Mouse (Mus musculus): ENCODE measurements around the gene Rubcnl. TPM values are rescaled to one million over a fixed set of nuclear protein-coding genes. Genes with fewer than 3 reads are reported as not detected.

Rubcnl gene
- total RNA-seq, 1 experiment from 2014 or later: 3.8 TPM

DNA sequence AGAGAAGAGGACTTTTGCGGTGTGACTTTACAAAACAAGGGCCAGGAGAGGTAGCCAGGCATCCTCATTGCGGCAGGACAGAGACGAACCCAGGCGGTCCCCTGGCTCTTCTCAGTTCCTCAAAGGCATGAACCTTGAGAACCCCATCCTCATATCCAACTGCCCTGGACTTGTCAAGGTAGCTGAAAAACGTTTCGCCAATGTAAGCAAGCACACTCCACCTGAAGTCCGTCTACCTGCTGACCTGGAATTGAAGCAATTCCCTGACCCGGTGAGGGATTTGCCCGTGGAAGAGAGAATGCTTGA is 841 bp downstream of the Rubcnl start:
- ATAC-seq (replicated peaks; ENCODE audit: low read depth, poor library complexity, severe bottlenecking): no peak

DNA sequence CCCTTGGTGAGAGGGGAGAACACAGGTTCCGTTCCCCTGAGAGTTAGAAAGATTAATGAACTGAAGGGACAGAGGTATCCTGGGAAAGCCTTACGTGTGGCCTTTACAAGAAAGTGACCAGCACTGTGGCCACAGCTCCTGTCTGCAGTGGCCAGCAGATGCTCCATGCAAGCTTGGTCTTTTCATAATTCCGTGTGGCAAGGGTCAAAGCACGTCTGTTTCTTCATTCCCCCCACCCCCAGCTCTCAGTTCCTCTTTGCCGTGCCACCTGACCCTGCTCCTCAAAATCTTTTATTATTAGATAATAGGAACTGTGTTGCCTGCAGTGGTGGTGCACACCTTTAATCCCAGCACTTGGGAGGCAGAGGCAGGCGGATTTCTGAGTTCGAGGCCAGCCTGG is 1.4 kb downstream of the Rubcnl start:
- ATAC-seq (replicated peaks; ENCODE audit: low read depth, poor library complexity, severe bottlenecking): no peak

DNA sequence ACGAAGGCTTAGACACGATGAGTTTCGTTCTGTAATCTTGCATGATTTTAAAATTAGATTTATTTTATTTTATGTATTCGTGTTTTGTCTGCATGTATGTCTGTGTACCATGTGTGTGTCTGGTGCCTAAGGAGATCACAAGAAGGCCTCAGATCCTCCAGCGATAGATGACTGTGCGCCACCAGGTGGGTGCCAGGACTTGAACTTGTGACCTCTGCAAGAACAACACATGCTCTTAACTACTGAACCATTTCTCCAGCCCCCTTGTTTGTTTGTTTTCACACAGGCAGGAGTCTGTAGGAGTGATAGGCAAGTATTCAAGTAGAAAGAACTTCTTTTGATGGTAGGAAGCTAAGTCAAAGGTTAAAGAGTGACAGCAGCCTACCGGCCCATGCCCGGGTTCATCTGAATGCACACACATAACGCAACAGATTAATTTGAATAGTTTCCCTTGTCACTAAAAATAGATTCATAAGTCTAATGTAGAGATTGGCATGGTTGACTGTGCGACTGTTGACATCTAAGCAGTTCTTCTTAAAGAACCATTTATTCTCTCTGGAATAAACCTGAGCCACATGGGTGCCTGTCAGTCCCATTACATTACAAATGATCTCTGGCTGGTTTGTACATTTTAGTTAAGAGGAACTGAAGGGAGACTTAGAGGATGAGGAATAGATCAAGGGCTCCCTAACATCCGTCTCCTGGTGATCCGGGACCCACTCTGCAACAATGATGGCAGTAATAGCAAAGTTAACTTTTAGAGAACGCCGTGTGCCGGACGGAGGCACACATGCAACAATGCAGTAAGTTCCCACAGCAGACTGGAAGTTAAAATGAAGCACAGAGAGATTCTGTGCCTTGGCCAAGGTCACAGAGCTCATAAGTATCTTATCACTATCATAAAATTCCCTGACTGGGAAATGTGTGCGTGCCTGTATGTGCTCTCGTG is 2.3 kb downstream of the Rubcnl start:
- ATAC-seq (replicated peaks; ENCODE audit: low read depth, poor library complexity, severe bottlenecking): no peak

DNA sequence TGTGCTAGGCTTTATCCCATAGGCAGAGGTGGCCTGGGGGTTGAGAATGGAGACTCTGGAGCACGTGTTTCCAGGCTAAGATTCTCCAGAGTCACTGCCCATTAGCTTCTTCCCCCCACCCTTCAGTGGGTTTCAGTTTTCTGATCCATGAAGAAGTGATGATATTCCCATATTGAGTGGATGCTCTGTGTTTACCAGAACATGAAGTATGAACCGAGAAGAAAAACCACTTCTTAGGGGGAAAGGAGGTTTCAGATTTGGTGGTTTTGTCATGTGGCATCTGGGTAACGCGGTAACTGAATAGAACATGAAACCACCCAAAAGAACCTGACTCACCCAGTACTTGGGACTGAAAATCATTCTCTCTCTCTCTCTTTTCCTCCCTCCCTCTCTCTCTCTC is 3.0 kb downstream of the Rubcnl start:
- no peak for ATAC-seq (replicated peaks; ENCODE audit: low read depth, poor library complexity, severe bottlenecking)

DNA sequence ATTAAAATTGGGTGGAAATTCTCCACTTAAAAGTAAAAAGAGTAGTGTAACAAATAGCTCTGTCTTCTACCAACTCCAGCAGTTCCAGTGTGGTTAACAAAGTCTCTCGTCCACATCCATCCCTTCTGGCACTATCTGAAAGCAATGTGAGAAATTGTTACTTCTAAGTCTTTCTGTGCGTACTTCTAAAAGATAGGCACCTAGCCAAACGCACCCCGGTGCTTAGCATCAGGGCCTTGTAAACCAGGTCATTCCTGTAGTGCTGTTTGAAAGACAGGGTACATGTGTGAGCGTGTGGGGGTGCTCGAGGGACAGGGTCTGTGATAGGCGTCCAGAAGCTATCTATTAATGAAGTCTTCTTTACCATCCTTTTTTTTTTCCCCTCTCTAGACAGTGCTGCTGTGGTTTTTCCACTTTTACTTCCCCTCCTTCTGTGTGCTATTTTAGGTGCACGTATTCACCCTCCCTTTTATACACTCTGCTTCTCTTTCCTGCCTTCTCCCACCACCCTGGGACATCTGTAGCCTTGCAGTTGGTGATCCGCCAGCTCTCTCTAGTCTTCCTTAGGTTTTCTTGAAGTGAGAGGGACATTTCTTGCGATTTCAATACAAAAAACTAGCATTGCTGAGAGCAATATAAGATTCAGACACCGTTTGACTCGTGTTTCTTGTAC is 4.9 kb downstream of the Rubcnl start:
- peak; percentile 45 for ATAC-seq (replicated peaks; ENCODE audit: low read depth, poor library complexity, severe bottlenecking)

DNA sequence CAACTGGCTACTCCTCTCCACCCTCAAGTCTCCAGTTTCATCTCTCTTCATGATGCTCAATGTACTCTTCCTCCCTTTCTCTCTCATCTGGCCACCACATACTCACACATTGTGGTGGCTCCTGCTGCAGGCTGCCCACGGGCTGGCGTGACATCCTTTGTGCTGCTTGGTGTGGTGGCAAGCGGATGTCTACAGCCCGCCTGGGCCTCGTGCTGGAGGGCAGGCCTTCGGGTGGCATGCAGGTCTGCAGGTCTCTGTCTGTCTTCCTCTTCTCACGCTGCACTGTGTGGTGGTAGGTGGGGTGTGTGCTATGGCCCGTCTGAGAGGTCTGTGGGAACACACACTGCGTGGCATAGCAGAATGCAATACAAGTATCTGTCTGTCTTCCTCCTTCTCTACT is 6.7 kb downstream of the Rubcnl start:
- 0 out of 2 replicates have a peak, but pooled peaks have one; percentile 15 for ATAC-seq (replicated peaks; ENCODE audit: low read depth, poor library complexity, severe bottlenecking)

DNA sequence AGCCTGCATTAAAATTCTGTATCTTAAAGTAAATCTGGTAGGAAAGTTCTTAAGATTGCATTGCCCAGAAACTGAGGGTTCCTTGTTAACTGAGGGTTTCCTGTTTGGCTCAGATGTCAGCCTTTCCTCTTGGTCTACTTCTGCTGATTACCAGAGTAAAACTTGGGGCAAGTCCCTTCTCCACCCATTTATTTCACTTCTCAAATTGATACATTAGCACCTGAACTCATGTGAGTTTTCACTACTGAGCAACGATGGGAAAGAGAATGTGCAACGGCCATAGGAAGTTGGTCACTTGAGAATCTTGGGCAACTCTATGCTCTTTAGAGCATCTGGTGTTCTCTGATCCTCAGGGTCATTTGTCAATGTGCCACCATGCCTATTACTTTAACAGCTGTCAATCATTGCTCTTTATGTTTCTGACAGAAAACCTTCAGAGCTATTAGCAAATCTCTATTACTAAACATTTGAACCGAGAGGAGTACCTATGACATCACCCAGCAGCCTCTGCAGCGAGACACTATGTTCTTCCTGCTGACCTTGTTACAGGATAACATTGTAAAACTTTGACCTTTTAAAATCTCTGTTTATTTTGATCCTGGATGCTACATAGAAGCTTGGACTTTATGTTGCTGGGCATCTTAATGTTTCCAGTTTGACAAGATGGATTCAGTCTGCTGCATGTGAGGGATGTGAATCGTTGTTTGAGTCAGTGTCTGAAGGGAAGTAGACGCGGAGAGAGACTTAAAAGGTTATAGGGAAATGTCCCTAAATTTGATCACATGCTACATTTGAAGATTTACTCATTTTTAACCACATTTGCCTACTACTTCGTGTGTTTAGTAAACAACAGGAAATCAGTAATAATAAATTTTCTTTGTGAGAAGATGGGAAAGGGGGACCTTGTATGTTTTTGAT is 9.2 kb downstream of the Rubcnl start:
- ATAC-seq (replicated peaks; ENCODE audit: low read depth, poor library complexity, severe bottlenecking): peak; percentile 55

DNA sequence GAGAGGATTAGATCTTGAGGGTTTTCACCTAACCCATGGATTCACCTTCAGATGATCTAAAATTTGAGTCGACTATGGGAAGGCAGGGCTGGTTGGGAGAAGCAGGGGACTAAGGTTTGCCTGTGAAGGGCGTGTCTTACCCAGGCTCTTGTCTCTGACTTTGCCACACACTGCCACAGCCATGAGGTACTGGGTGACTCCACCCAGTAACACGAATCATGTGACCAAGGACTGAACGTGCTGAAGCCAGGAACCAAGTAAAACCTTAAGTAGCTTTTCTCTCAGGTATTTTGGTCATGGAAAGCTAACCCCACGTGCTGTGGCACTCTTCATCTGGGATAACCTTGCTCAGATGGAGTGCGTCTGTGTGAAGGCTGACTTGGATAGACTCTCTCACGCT is 14.9 kb downstream of the Rubcnl start:
- ATAC-seq (replicated peaks; ENCODE audit: low read depth, poor library complexity, severe bottlenecking): no peak

DNA sequence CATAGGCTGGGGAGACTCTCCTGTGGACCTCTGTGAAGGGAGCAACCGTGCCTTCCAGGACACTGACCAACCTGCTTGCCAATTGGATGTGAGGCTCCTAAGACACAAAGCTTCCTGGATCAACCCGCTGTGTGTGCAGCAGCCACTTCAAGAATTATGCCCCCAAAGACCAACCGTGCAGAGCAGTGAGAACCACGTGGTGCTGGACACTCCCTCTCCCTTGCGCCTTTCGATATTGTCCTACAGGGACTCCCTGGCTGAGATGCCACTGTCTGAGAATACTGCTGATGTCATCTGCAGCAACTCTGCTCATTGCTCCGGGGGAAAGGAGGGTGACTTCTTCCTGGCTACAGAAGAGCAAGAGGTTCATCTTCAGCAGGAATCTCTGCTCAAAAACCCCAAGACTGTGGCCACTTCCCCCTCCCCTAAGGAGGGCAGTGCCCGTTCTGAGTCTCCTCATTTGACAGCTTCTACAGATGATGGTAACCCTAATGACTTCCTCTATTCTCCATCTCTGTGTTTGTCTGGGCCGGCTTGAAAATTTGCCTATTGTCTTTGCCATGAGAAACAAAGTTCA is 16.3 kb downstream of the Rubcnl start:
- peak; percentile 62 for ATAC-seq (replicated peaks; ENCODE audit: low read depth, poor library complexity, severe bottlenecking)

DNA sequence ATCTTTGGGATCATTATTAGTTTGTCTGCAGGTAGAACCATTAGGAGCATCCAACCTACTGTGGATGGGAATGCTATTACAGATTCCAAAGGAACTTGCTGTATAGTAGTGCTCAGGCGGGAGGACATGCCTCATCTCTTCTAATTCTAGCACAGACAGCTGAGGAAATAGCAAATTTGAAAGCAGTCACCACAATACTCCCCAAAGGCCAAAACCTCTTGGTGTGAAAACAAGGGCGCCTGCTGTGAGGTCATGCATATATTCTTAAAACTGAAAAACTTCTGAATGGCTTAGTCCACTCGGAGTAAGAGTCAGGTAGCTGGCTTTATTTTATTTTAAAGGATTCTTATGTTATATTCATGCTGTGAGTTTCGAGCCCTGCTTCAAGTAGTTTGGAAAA is 16.9 kb downstream of the Rubcnl start:
- ATAC-seq (replicated peaks; ENCODE audit: low read depth, poor library complexity, severe bottlenecking): no peak

DNA sequence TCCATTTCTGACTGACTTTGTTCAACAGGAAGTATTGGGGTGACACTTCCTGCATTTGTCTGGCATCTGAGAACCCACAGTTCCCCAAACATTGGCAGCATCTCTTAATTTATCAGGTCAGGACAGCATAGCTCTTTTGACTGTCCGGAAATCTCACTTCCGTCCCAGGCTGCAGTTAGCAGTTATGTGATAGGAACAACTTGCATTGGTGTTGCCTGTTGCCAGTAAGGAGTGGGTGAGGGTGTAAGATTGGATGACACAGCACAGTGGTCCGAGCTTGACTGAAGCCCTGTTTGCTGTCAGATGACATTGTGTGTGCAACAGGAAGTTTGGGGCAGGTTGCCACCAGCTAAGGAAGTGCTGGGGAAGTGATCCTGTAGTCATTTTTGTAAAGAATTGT is 18.4 kb downstream of the Rubcnl start:
- peak; percentile 94 for ATAC-seq (replicated peaks; ENCODE audit: low read depth, poor library complexity, severe bottlenecking)

DNA sequence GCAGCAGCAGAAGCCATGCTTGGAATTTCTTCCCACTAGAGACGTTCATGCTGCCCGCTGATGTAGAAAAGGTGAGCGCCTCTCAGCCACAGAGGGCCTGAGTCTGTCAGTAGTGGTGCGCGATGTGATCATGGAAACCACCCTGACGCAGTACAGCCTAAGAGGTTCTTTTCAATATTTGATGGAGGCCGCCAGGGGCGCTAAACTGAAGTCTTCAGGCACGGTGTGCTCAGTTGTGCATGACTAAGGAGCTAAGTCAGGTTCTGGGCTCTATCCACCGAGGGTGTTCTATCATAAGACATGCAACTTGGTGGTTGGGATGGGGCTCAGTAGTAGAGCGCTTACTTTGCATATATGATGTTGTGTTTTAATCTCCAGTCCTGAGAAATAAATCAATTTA is 19.6 kb downstream of the Rubcnl start:
- no peak for ATAC-seq (replicated peaks; ENCODE audit: low read depth, poor library complexity, severe bottlenecking)

DNA sequence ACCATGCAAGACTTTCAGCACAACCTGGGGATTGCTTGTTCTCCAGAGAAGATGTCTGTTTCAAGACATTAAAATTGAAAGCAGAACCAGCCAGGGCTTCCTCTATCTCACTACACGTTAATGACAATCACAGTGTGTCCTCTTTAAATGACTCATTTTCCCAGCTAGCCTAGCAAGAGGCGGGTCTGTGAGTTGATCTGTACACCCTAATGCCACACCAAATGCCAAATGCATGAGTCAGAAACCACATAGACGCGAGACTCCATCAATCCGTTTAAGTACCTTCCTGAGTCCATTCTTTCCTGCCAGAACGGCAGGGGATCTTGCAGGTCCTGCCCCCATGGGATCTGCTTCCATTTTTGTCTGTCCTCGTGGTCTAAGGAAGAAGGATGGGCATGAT is 29.4 kb downstream of the Rubcnl start:
- ATAC-seq (replicated peaks; ENCODE audit: low read depth, poor library complexity, severe bottlenecking): peak; percentile 76

DNA sequence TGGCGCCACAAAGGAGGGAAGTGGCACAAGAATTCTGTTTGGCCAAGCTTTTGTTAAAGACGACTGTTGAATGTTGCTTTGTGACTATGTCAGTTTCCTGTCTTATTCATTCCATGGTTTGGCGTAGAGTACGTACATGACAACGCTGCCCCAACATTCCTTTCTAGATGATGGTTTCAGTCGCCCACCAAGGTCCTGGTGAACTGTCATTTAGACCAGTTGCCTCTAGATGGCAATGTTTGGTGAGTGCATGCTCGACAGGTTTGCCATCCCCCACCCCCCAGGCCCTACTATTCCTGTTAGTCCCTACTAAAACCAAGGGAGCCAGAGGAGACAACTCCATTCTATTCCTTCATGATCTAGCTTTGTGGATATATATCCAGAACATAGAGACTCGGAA is 36.6 kb downstream of the Rubcnl start:
- ATAC-seq (replicated peaks; ENCODE audit: low read depth, poor library complexity, severe bottlenecking): peak; percentile 48; the same call in 1 of the 2 replicates

DNA sequence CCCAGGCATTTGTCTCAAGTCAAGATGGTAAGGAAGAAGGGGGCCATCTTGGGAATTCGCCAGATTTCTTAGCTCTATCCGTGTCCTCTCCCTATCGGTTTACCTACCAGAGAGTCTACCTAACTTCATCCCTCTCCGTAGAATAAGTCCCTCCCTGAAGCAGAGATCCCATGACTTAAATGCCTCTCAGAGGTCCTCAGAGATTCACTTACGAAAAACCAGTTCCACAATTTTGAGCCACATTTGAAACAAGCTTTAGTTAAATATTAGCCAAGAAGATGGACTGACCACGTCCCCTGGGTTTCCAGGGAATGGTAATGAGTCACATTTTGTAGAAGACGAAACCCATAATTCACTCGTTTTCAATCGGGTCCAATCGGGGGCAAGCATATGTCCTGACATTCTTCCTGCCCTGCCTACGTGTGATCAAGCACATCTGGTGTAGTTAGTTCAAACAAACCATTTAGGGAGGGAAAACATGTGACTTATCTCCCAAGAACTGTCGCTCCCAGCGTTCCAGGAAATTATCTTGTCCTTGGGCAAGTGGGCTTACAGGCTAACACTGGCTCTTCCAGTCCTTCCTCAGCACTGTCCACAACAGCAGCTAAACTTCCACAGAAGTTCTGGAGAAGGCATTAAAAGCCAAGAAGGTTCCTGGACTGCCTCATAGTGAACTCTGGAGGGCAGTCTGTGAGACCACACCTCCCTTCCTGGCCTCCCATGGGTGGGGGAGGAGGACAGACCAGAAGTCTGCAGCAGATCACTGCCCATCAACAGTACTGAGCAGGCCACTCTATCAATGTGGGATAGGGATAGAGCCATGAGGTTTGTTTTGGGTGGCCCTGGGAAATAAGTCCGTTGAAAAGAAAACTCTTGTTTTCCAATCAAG is 38.9 kb downstream of the Rubcnl start:
- ATAC-seq (replicated peaks; ENCODE audit: low read depth, poor library complexity, severe bottlenecking): no peak

DNA sequence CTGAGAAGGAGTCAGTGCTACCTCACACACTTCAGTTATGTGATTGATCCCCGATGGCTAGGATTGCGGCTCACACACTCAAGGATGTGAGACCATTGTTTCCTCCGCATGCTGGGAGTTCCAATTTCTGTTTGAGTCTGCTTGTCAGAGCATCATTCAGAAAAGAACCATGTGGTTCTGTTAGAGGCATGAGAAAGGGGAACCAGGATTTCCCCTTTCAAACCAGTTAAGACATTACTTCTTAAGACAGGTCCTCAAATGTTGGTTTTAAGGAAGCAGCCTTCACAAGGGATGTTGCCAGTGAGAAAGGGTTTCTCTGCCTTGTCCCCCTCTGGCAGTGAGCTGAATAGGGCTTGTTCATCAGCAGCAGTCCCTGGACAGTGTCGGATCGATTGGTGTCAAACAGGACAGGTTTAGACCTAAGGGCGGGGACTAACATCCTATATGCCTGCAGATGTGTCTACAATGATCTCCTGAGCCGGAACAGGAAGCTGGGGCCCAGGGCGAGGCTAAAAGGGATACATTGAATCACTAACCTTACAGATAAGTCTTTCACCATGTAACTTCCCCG is 41.1 kb downstream of the Rubcnl start:
- peak; percentile 69 for ATAC-seq (replicated peaks; ENCODE audit: low read depth, poor library complexity, severe bottlenecking)

DNA sequence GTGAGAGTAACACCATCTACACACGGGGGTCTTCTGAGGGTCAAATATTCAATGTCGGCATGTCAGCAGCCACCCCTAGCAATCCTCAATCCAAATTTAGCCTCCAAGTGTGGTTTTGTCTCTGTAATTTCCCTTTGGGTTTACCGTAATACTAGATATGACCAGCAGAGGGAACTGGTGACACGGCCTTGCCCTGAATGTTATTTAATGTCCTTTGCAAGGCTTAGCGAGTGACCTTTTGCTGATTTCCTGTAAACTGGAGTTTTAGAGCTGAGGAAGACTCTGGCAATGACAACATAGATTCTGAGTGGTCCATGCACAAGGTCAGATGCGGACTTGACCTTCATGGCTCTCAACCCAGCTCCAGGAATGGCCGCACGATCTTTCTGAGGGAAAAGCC is 44.7 kb downstream of the Rubcnl start:
- peak; percentile 70 for ATAC-seq (replicated peaks; ENCODE audit: low read depth, poor library complexity, severe bottlenecking)

DNA sequence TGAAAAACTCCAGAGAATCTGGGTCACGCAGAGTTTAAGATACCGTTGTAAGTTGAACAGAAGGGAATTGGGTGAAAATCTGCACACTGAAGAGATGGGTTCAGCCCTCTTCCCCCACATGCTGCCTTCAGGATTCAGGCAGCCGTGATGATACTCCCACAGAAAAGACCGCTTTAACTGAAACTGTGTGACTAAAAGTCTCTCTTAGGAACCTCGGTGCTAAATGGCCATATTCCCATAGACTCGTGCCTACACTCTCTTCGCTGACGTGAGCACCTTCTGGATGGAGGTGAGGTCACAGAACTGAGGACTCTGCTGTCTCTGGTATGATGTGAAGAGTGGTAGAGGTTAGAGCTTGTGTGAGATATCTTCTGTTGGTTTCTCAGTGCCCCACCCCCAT is 48.1 kb downstream of the Rubcnl start:
- no peak for ATAC-seq (replicated peaks; ENCODE audit: low read depth, poor library complexity, severe bottlenecking)

DNA sequence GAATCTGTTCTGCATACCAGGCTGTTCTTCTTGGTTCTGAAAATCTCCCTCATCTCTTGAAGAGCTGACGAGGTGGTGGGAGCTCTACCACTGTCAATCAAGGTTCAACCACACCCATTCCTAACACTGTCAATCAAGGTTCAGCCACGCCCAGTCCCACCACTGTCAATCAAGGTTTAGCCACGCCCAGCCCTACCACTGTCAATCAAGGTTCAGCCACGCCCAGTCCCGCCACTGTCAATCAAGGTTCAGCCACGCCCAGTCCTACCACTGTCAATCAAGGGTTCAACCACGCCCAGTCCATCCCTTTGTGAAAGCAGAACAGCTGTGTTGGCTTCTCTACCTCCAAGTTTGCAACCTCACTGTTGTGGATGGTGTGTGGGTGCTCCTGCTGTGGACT is 48.7 kb downstream of the Rubcnl start:
- peak; percentile 39; the same call in 1 of the 2 replicates for ATAC-seq (replicated peaks; ENCODE audit: low read depth, poor library complexity, severe bottlenecking)
